Mouse (Mus musculus): ENCODE results near the gene Cxcl15.
"Not testable (repeated sequence)": the region's sequence is repeated elsewhere in the genome, so short reads cannot be mapped to it uniquely, and the experiment has no call there.

Cxcl15 gene

DNA sequence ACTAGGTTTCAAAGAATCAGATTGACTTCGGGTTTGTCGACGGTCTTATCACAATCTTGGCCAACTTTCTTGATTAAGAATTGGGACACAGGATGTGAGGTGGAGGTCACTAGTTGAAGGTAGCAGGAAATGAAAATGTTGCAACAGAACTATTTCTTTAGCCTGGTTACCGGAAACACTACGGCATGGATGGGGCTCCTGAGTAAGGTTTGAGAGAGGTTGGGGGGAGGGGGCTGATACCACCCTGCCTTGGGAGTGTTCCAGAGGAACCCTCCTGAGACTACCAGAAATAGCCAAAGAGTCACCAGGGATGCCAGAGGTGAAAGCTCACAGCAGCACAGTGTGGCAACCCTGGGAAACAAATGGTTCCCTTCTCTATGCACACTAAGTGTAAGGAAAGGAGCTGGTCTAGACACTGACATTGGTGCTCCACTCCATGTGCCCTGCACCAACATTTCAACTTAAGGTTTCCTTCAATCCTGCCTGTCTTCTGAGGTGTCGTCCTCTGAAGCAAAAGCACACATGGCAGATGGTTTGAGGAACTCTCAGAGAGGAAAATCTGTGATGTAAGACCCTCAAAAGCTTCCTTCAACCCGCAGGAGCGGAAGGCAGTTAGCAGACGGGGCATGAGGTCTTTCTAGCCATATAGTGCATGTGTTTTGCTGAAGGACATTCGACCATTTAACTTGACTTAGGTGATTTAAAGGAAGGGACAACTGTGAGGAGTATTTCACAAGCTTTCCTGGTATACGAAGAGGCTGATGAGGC lies 4.8 kb upstream of the Cxcl15 start:
- DNase-seq (ENCODE audit: inconsistent ontology term) = no peak

DNA sequence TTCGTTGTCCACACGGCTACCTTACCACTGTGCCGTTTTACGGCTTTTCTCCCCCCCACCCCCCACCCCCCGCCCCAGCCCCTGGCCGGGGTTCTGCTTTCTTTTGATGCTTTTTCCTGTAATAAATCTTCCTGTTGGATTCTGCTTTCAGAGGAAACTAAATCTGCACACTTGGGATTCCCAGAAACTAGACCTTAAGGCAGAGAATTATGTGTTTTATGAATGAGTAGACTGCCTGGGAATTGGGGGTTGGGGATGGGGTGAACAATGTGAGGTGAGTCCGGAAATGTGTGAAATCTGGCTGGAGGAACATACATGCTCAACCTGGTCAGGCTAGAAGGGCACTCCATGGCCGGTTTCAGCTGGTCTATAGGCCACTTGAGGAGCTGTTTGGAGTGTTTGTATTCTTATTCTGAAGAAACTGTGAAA lies 4.2 kb upstream of the Cxcl15 start:
- no peak for DNase-seq (ENCODE audit: inconsistent ontology term)

DNA sequence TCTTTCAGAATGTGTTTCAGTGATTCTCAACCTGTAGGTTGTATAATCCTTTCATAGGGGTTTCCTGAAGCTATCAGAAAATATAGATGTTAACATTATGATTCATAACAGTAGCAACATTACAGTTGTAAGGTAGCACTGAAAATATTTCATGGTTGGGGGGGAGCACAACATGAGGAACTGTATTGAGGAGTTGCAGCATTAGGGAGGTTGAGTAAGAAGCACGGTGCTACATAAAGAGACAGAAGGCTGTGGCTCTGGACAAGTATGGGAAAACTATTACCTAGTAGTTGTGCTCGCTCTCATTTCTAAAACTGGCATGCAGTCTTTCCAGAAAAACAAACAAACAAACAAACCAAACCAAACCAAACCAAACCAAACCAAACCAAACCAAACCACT lies 1.1 kb downstream of the Cxcl15 start:
- not testable (repeated sequence) for DNase-seq (ENCODE audit: inconsistent ontology term)

DNA sequence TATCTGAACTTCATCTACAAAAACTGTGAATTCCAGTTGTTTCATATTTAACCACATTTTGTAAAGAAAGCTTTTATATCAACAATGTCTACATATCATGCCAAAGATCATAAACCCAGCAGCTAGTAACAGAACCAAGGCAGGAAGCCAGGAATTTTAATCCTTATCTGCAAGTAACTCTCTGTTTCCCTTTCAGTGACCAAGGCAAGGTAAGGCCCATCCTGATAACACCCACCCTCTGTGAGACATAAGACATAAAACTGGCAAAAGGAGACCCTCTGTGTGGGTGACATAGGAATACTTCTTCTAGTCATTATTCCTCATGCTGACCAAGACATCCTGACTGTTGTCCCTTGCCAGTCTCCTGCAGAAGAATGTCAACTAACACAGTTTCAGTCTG lies 10.2 kb downstream of the Cxcl15 start:
- DNase-seq (ENCODE audit: inconsistent ontology term) = no peak

DNA sequence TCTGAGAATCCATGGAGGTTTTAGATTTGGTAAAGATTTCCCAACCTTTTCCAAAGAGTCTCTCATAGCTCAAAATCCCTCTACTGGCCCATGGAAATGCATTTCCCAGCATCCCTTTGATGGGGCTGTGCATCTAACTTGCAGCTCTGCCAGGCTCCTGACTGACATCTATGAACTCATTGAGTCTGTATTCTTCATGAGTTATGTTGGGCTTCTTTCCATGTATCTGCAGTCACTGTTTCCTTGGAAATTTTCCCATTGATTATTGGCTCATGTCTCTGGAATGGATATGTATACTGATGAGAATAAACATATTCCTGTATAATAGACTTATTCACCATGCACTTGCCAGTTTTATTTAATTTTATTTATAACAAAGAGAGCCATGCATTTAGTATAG lies 11.7 kb downstream of the Cxcl15 start:
- DNase-seq (ENCODE audit: inconsistent ontology term) = no peak

DNA sequence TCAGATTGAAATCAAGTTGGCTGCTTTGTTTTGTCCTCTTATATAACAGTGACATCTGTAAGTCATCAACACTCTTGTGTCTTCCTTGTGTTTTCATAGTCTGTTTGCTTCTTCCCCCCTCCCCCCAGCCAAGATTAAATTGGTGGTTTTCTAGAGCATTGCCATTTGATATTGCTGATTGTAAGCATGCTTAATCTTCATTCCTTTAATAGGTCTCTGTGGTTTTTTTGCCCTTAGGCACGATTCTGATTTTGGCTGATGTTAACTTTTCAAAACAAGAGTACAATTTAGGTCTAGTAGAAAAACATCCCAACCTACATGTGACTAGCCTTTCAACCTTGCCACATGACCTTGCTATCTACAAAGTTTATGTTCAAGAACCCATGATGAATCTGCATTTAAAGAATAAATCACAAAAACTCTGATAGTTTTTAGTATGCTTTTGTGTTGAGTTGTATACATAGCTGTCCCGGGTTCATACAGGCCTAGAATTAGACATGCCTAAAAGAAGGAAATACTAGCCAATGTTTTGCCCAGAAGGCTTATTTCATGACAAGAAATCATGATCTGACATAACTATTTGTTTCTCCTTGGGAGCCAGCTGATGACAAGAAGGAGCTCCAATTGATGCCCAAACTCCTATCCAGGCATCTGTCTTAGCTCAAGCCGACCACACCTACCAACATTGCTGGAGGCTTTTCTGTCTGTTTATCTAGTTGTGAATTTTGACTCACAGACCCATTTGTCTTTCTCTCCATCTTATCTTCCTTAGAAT lies 13.0 kb downstream of the Cxcl15 start:
- no peak for DNase-seq (ENCODE audit: inconsistent ontology term)

DNA sequence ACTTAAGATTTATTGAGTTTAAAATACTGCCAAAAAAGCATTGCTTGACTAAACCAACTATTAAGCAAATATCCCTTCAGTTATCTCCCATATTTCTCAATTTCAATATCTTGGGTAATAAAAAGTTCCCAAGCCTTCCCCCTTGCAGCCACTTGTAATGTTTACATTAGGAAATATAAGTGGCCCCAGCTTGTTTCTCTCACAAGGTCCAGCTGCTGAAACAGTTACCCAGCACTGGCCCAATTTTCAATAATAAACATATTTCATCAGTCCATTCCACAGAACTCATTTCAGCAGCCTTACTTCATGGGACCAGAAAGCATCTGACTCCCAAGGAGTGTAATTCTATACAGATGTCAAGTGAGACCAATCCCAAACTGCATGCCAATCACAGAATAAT lies 25.4 kb downstream of the Cxcl15 start:
- no peak for DNase-seq (ENCODE audit: inconsistent ontology term)

DNA sequence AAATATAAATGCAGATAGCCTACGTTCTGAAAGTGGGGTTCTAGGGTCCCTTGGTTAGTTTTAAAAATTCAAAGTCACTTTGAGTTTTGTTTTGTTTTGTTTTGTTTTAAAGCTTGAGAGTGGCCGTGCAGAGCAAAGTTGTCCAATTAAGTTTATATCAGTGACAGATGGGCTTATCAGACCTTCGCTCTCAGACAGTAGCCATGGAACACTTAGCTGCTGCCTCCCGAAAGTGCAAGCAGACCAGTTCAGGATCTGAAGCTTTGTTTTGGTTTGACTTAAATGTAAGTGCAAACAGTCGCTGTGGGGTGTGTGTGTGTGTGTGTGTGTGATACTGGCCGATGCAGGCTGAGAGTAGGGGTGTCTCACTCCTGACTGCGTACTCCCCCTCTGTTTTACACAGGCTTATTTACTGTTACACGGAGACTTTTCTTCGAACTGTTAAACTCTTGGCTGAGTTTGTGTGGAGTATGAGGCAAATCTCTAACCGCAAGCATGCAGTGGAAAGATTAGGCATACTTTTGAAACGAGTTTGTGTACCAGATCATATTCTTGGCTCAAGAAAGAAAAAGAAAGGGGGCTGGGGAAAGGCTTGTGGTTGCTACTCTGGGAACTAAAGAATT lies 37.9 kb downstream of the Cxcl15 start:
- peak; percentile 72 for DNase-seq (ENCODE audit: inconsistent ontology term)

DNA sequence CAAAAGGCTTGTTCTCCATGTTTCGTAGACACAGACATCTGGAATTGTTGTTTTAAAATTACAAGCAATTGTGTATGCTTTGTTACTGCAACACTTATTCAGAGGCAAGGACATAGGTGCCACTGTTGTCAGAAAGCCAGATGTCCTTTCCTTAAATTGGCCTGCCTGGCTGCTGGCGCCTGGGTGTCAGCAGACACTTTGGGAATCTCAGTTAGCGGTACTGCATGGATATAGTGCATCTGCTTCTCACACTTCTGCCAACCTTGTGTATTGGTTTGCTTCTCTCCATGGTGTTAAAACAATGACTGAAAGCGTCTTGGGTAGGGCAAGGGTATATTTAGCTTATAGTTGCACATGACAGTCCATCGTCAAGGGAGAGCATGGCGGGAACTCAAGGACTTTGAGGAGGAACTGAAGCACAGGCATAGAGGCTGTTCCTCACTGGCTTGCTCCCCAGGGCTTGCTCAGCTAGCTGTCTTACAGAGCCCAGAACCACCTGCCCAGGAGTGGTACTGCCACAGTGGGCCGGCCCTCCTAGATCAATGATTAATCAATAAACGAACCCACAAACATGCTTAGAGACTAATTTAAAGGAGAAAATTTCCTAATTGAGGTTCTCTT lies 38.5 kb downstream of the Cxcl15 start:
- DNase-seq (ENCODE audit: inconsistent ontology term) = no peak

DNA sequence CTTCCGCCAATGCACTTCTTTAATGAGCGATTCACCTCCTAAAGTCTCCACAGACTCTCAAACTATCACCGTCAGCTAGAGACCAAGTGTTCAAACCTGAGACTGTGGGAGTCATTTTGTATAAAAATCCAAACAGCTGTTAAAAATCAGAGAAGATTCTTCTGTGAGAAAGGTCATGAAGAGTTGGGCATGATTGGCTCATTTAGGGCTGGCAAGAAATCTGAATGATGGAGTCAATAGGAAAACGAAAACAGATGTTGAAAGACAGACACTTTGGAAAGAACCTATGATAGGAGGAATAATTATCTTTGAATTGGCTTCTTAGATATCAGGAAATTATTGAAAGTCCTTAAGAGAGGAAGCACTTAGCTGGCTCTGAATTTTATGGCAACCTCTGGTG lies 40.1 kb downstream of the Cxcl15 start:
- no peak for DNase-seq (ENCODE audit: inconsistent ontology term)

DNA sequence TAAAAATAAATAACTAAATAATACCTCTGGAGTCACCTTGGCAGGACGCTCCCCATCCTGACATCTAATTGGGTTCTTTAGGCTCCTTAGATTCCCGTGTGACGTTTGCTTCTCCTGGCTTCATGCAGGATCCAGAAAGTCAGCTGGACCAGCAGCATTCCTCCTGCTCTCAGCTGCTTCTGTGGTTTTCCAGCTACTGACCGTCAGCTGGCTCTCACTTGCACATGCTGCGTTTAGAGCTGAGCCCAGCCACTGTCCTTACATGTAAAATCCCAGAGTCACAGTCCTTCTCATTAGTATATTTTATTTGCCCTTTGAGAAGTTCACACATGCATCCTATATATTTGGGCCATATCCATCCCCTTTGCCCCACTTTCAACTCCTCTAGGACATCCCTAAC lies 44.2 kb downstream of the Cxcl15 start:
- DNase-seq (ENCODE audit: inconsistent ontology term) = no peak

DNA sequence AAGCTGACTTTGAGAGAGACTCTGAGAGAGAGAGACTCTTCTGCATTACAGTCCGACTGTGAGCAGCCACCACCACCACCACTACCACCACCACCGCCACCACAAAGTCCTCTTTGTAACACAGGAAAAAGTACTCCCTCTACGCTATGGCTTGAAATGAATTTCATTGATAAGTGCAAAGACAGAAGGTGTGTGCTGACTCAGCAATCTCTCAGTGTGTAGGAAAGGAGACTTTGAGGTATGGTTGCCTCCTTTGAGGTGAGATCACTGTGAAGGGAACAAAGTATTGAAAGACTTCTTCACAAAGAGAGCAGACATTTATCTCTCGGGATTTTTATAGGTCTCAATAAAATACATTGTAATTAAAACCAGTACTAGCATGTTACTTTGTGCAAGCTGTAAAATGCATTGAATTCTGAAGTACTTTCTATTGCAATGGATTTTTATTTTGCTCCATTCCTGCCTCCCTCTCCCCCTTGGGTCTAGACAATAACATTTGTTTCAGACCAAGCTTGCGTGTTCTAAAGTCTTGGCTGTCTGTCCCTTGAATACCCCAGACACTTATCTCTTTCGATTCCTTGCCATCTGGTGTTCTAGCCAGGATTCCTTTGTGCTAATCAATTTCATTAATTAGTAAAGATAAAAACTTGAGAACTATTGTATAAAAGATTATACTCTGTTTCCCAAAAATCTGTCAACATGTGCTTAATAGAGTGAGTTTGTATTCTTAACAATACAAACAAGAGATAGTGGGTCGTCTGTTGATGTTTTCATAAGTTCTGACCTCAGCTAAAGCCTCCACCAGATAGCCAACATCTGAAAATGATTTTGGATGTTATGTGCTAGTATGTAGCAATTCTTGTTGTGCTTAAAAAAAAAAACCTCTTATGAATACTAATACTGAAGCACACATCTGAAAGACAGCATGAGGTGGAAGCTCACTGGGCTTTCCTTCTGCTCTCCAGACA lies 46.9 kb downstream of the Cxcl15 start:
- peak; percentile 58 for DNase-seq (ENCODE audit: inconsistent ontology term)

DNA sequence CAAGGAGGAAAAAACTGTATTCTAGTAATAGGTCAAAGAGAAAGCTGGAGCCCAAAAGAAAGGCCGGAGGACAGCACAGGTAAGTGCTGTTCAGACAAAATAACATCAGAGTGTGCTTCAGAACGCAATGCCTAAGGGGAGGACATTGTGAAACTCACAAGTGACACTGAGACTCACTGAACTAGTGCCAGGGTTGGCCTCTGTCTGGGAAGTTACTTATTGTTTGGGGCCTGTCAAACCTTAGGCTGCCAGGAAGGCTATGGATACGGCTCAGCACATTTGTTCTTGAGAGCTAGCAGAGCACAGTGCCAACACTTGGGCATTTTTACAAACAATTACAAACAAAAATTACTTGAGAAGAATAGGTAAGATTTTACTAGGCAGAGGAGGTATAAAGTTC lies 49.6 kb downstream of the Cxcl15 start:
- no peak for DNase-seq (ENCODE audit: inconsistent ontology term)

DNA sequence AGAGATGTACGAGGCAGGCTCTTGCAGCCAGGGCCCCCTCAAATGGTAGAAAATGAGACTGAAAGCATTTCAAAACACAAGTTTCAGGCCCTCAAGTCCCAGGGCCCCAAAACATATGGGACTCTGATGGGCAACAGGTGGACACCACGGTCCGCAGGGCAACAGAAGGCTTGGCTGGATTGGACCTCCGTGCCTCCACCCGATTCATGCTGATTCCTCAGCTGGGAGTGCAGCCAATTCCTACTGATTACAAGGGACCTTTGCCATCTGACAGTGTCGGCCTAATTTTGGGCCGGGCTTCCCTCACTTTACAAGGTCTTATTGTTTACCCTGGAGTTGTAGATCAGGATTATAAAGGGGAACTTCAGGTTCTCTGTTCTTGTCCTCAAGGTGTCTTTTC lies 55.8 kb downstream of the Cxcl15 start:
- DNase-seq (ENCODE audit: inconsistent ontology term) = not testable (repeated sequence)

DNA sequence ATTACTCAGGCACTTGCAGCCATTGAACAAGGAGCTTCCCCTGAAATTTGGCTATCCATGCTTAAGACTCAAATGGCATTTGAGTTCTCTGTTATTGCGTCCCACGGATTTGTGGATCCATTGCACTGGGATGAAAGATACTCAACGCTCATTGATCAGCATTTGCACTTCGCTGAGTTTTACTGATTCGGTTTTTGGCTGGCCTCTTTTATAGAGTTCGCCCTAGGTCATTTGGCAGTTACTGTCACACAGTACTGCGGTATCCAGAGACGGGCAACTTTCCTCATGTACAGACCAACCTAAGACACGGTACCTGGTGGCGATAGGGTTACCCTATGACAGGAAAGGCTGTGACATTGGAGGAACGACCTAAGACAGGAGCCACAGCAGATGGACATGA lies 57.1 kb downstream of the Cxcl15 start:
- DNase-seq (ENCODE audit: inconsistent ontology term) = not testable (repeated sequence)
